Mouse (Mus musculus): ENCODE results near the gene Celf1. TPM values are rescaled to one million over a fixed set of nuclear protein-coding genes. Genes with fewer than 3 reads are reported as not detected.

Celf1 gene
- total RNA-seq, 2 experiments from 2014 or later: 94.0 to 103 TPM

DNA sequence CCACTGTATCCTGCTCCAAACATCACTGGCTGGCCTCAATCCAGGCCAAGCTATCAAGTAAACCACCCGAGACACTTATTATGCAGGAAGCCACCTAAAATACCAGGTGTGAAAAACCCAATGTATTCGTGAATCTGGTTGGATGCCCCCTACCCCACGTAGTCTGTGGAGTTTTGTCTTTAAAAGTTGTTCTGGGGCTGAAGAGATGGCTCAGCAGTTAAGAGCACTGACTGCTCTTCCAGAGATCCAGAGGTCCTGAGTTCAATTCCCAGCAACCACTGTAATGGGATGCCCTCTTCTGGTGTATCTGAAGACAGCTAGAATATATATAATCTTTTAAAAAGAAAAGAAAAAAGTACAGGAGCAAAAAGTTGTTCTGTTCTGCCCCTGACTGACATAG, 1.8 kb upstream of the Celf1 start:
- no peak for DNase-seq (ENCODE audit: low spot score in 2 of 2)

DNA sequence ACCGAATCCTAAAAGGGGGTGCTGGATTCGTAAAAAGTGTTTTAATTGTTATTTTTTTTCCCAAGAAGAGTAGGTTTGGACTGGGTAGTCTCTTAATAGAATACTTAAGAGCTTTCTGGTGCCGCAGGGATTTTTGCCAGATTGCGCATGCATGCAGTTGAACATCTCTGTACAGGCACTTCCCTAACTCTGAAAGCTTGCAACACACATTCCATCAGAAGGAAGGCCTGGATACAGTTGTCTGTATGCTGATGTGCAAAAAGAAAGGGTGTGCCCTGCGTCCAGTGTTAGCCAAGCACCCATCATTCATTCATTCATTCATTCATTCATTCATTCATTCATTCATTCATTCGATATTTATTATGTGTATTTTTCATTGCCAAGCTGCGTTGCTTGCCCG, 432 bp upstream of the Celf1 start:
- DNase-seq (ENCODE audit: low spot score in 2 of 2): no peak

DNA sequence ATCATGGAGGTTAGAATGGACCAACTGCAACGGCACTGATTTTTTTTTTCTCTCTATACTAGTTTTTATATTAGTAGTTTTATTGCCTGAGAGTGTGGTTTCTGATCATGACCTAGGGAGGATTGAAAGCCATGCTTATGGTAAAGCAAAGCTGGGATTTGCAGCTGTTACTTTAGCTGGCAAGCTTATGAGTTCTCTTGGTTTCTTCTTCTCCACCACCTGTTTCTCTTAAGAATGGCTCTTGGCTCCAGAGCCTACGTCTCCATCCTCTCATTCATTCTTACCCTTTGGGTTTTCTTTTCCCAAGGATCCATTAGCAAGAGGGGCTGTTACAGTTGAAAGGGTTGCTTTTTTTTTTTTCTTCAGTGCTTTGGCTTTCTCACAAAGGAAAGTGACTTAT, 1.6 kb downstream of the Celf1 start:
- no peak for DNase-seq (ENCODE audit: low spot score in 2 of 2)

GRCm38 (mm10) chr2:90950149-90950548, 10.0 kb downstream of the Celf1 start:
- DNase-seq (ENCODE audit: low spot score in 2 of 2): no peak

DNA sequence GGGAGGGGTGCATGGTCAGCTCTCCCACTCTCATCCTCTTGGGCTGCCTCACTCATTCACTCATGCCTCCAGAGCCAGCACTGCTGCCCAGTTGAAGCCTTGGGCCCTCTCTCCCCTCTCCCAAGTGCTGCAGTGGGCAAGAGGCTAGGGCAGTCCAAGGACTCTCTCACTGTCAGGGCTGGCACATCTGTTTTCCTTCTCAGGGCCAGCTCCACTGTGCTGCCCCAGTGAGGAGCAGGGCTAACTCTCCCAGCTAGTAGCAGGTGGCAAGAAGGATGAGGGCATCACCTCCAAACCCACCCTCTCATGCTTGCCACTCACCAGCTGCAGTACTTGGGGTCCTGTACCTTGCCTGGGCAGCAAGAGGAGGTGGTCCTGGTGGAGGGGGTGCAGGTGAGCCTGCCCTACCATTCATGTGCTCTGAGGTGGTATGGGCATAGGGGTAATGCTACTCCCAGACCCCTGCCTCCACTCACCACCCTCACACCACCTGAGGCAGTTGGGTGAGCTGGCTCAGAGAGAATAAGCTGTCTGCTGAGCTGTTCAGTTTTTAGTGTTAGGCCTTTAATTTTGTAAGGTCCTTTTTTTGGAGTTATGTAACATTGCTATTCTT, 10.5 kb downstream of the Celf1 start:
- DNase-seq (ENCODE audit: low spot score in 2 of 2): peak in 1 of 2 experiments; percentile 3

DNA sequence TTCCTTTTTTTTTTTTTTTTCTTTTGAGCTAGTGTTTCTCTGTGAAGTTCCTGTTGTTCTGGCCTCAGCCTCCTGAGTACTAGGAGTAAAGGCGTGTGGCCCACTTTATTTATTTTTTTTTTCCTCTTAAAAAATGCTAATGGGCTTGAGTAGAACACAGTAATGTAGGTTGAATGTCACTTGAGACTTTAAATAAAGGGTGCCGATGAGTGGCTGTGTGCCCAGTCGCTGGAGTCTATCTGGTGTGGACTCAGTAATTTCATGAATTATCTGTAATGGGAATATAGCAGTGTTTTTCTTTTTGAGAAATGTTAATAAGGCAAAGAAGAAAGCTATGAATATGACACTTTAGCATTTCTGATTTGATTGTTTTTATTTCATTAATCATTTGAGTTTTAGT, 13.3 kb downstream of the Celf1 start:
- DNase-seq (ENCODE audit: low spot score in 2 of 2): no peak

DNA sequence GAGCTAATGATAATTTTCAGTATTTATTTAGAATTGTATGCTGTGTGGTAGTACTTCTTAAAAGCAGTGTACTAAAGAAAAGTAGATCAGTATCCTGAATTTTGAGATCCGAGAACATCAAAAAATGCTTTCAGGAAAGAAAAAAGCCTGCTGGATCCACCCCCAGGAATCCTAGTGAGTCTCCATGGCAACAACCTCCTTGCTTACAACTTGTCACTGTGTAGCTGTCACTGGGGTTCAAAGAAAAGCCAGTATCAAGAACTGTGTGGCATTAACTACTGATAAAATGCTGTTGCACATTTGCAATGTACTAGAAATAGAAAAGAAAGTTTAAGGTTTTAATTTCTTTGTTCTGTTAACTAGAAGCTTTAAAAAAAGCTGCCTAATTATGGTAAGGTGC, 15.9 kb downstream of the Celf1 start:
- DNase-seq (ENCODE audit: low spot score in 2 of 2): no peak

- no peak for DNase-seq (ENCODE audit: low spot score in 2 of 2)
Observed at GRCm38 (mm10) chr2:90958856-90959255, 18.7 kb downstream of the Celf1 start.

GRCm38 (mm10) chr2:90960012-90960411, 19.8 kb downstream of the Celf1 start:
- no peak for DNase-seq (ENCODE audit: low spot score in 2 of 2)

DNA sequence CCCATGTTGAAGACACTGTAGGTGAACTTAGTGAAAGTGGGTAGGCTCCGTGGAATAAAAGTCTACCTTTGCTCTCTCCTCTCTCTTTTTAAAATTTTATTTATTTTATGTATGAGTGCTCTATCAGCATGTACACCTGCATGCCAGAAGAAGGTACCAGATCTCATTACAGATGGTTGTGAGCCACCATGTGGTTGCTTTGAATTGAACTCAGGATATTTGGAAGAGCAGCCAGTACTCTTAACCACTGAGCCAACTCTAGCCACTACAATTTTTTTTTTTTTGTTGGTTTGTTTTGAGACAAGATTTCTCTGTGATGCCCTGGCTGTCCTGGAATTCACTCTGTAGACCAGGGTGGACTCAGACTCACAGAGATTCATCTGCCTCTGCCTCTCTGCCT, 23.1 kb downstream of the Celf1 start:
- no peak for DNase-seq (ENCODE audit: low spot score in 2 of 2)

GRCm38 (mm10) chr2:90964811-90965465, 24.8 kb downstream of the Celf1 start:
- DNase-seq (ENCODE audit: low spot score in 2 of 2): no peak

GRCm38 (mm10) chr2:90965466-90966080, 25.4 kb downstream of the Celf1 start:
- no peak for DNase-seq (ENCODE audit: low spot score in 2 of 2)

DNA sequence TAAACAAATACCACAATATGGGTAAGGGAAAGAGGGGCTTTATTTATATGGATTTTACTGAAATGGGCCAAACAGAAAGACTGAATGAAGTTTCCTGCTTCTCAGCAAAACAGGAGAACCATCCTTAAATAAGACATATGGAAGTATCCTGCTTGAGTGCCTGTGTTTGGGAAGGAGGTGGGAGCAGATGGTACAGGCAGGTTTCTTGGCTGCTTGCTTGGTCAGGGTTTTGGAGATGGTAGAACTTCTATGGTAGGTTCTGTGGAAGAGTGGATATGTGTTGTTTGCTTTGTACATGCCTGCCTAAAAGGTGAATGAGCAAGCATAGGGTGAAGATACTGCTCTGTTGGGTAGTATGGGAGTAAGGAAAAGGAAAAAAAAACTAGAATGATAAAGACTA, 30.4 kb downstream of the Celf1 start:
- no peak for DNase-seq (ENCODE audit: low spot score in 2 of 2)

- no peak for DNase-seq (ENCODE audit: low spot score in 2 of 2)
Observed at GRCm38 (mm10) chr2:90974101-90974500, 33.9 kb downstream of the Celf1 start.

- no peak for DNase-seq (ENCODE audit: low spot score in 2 of 2)
Observed at GRCm38 (mm10) chr2:90975181-90975835, 35.1 kb downstream of the Celf1 start.

- DNase-seq (ENCODE audit: low spot score in 2 of 2): no peak
Observed at GRCm38 (mm10) chr2:90976590-90976989, 36.4 kb downstream of the Celf1 start.

GRCm38 (mm10) chr2:90977291-90977690, 37.1 kb downstream of the Celf1 start:
- no peak for DNase-seq (ENCODE audit: low spot score in 2 of 2)

GRCm38 (mm10) chr2:90986055-90986454, 45.9 kb downstream of the Celf1 start:
- no peak for DNase-seq (ENCODE audit: low spot score in 2 of 2)

- DNase-seq (ENCODE audit: low spot score in 2 of 2): no peak
Observed at GRCm38 (mm10) chr2:91008536-91008935, 68.4 kb downstream of the Celf1 start.

- DNase-seq (ENCODE audit: low spot score in 2 of 2): no peak
Observed at GRCm38 (mm10) chr2:91013881-91014280, 73.7 kb downstream of the Celf1 start.

GRCm38 (mm10) chr2:91015386-91015785, 75.2 kb downstream of the Celf1 start:
- DNase-seq (ENCODE audit: low spot score in 2 of 2): no peak

All from adrenal gland, postnatal 4 days (tissue).